ENCODE assay signal across 7 mouse cellular contexts in the genomic region with DNA sequence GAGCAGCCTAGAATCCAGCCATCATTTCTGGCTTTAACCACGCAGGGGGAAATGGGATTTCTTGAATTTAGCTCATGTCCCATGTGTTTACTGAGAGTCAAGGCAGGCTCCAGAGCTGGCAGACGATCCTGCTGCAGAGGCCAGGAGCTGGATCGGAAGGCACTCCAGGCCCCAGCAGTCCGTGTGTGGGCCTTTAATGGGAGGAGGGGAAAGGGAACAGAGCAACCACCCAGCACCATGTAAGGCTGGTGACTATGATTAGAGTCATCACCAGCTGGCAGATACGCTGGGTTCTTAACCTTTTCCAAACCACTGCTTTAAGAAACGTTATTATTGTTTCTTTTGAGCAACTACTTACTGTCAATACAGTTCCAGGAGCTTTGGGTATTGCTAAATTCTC. TPM values are rescaled to one million over a fixed set of nuclear protein-coding genes. Genes with fewer than 3 reads are reported as not detected.
DNase-seq lines count a peak whose midpoint lies in the region; ATAC-seq and TF ChIP-seq lines count a peak whose summit lies in the region.

No protein-coding gene starts in this region.

- H3K4me2 ChIP-seq in hindbrain, embryonic 14.5 days (replicated peaks) = no peak overlapping the region
- H3K4me2 ChIP-seq in liver, postnatal 0 days (ENCODE audit: low read depth, low read length) = 0 out of 2 replicates have a peak overlapping the region, but pooled peaks have one; percentile 78

- H3K9ac ChIP-seq in hindbrain, embryonic 14.5 days = no peak overlapping the region
- no peak overlapping the region for H3K9ac ChIP-seq in liver, postnatal 0 days (replicated peaks)

- no peak for TF ChIP-seq POLR2A in testis, adult 2 months (IDR thresholded peaks at IDR 0.05; ENCODE audit: control insufficient read depth, low read depth, low read length)

- peak; percentile 16 for DNase-seq in A20 (ENCODE audit: low read depth, low spot score)
- DNase-seq in Muller cell, postnatal 12 days (ENCODE audit: inconsistent ontology term) = peak; percentile 65
- DNase-seq in gastrocnemius, adult 18-20 months (ENCODE audit: low spot score) = peak; percentile 89
- no peak for DNase-seq in hindbrain, embryonic 14.5 days (ENCODE audit: low spot score)
- no peak for DNase-seq in liver, postnatal 0 days
- no peak for DNase-seq in c-Kit-positive CD71-positive TER-119-positive erythroid progenitor cells, embryonic 14.5 days (ENCODE audit: low spot score)

- no peaks in the 10 kb centered on the region for H3K9me3 ChIP-seq in hindbrain, embryonic 14.5 days (ENCODE audit: control insufficient read depth, low read length)
- no peaks in the 10 kb centered on the region for H3K9me3 ChIP-seq in liver, postnatal 0 days (ENCODE audit: low read length)

- no peak for TF ChIP-seq EP300 in liver, postnatal 0 days (IDR thresholded peaks at IDR 0.05; ENCODE audit: low read depth)

- 21% methylated on average over 6 of the region's 6 CpGs for WGBS in hindbrain, embryonic 14.5 days
- WGBS in liver, postnatal 0 days (ENCODE audit: insufficient replicate concordance) = 53% methylated on average over 6 of the region's 6 CpGs

- H3K4me1 ChIP-seq in hindbrain, embryonic 14.5 days (replicated peaks; ENCODE audit: control insufficient read depth, insufficient read depth, low read length) = peaks cover 19% of the 10 kb centered on the region
- peaks cover 7% of the 10 kb centered on the region; the same call in 1 of the 2 replicates for H3K4me1 ChIP-seq in liver, postnatal 0 days (ENCODE audit: insufficient read depth)
- peaks cover 9% of the 10 kb centered on the region for H3K4me1 ChIP-seq in testis, adult 2 months (ENCODE audit: control insufficient read depth, insufficient read depth, low read length)

- TF ChIP-seq CTCF in liver, postnatal 0 days (IDR thresholded peaks at IDR 0.05; ENCODE audit: low read depth) = no peak
- no peak for TF ChIP-seq CTCF in testis, adult 2 months (IDR thresholded peaks at IDR 0.05; ENCODE audit: control insufficient read depth, insufficient read depth, insufficient replicate concordance, low read depth, low read length)

- H3K27ac ChIP-seq in hindbrain, embryonic 14.5 days = no peak overlapping the region; the same call in 1 of the 2 replicates
- H3K27ac ChIP-seq in liver, postnatal 0 days (ENCODE audit: low read depth) = no peak overlapping the region
- H3K27ac ChIP-seq in testis, adult 2 months (ENCODE audit: control insufficient read depth, insufficient read depth, low read depth, low read length) = peak overlapping the region; percentile 65

- no peaks in the 10 kb centered on the region for H3K27me3 ChIP-seq in hindbrain, embryonic 14.5 days (ENCODE audit: control insufficient read depth, insufficient read depth, low read length)
- no peaks in the 10 kb centered on the region for H3K27me3 ChIP-seq in liver, postnatal 0 days (ENCODE audit: insufficient read depth, low read length)
- H3K27me3 ChIP-seq in testis, adult 2 months (ENCODE audit: control insufficient read depth, insufficient read depth, low read length) = no peaks in the 10 kb centered on the region

- H3K36me3 ChIP-seq in hindbrain, embryonic 14.5 days (replicated peaks; ENCODE audit: control insufficient read depth, insufficient read depth) = no peaks in the 10 kb centered on the region
- 0 out of 2 replicates have a peak, but pooled peaks cover 2% of the 10 kb centered on the region for H3K36me3 ChIP-seq in liver, postnatal 0 days (replicated peaks; ENCODE audit: insufficient read depth, low read length)
- H3K36me3 ChIP-seq in testis, adult 2 months (ENCODE audit: control insufficient read depth, insufficient read depth, low read length) = no peaks in the 10 kb centered on the region

- peak; percentile 50; the same call in 1 of the 2 replicates for ATAC-seq in hindbrain, embryonic 14.5 days (ENCODE audit: low FRiP score)
- ATAC-seq in liver, postnatal 0 days = no peak

- no peak overlapping the region for H3K4me3 ChIP-seq in hindbrain, embryonic 14.5 days (replicated peaks; ENCODE audit: low read length)
- H3K4me3 ChIP-seq in liver, postnatal 0 days (ENCODE audit: low read depth, low read length) = no peak overlapping the region
- no peak overlapping the region for H3K4me3 ChIP-seq in testis, adult 2 months (ENCODE audit: control insufficient read depth, low read depth, low read length)

RNA-seq across cellular contexts. Expression of gene Traf3ip2, which starts 1.9 kb away (rescaled TPM):
- total RNA-seq in gastrocnemius, adult 18-20 months (2021) = 1 to 10 TPM; 2.5 to 3.9 TPM
- polyA plus RNA-seq in hindbrain, embryonic 14.5 days (2014; fragmentation: Nextera tagmentation; extraction: Ambion mirVana) = 8.3 and 10.1 TPM in 2 replicates
- polyA plus RNA-seq in liver, postnatal 0 days (2015; fragmentation: Nextera tagmentation; extraction: Ambion mirVana) = 2.3 TPM in 2 replicates
- polyA plus RNA-seq in testis, adult 2 months (2012; rRNA removed) = 1.1 and 2.6 TPM in 2 replicates

Comparison
In these comparisons a context has a peak if more than half of its experiments do, and no peak if none do; other contexts are left out.
1. DNase-seq: peak in A20 (single experiment), Muller cell, postnatal 12 days (single experiment) and gastrocnemius, adult 18-20 months (single experiment); none in hindbrain, embryonic 14.5 days (single experiment), liver, postnatal 0 days (single experiment) and c-Kit-positive CD71-positive TER-119-positive erythroid progenitor cells, embryonic 14.5 days (single experiment).